Mouse (Mus musculus) heart, adult 10 weeks (tissue): ENCODE measurements around the gene Lancl1. TPM values are rescaled to one million over a fixed set of nuclear protein-coding genes. Genes with fewer than 3 reads are reported as not detected.

Experiments used
- polyA plus RNA-seq: library from polyadenylated mRNA; stranded (reverse); fragments of 350-450 nt; fragmentation: Illumina TruSeq; extraction: RNeasy Lipid Tissue Mini Kit (QIAGEN cat#74804); gene quantifications from one replicate; pipeline ENCODE4 v1.2.3, GENCODE M21; 2014; ENCODE audit warnings: low read depth, low replicate concordance

The Lancl1 gene
- polyA plus RNA-seq = 36.3 TPM

GRCm38 (mm10) chr1:67038246-67038987 lies at the start of gene Lancl1:
Gene Lancl1 (minus strand): TSS chr1:67038872.

Other genes with a start within 250 kb of the Lancl1 start
- gene Kansl1l, start 221.3 kb downstream of the Lancl1 start, polyA plus RNA-seq = 19.5 TPM
- gene Acadl, start 175.6 kb downstream of the Lancl1 start, polyA plus RNA-seq = 1,255 TPM
- 147 TPM for gene Myl1, start 93.5 kb downstream of the Lancl1 start, polyA plus RNA-seq
- gene Cps1, start 84.2 kb upstream of the Lancl1 start, polyA plus RNA-seq = 0.63 TPM